Mouse (Mus musculus): ENCODE results near the gene Rln3. TPM values are rescaled to one million over a fixed set of nuclear protein-coding genes. Genes with fewer than 3 reads are reported as not detected.

Rln3 gene
- not detected in 2 replicates for total RNA-seq (2017)

- ATAC-seq (ENCODE audit: extremely low read depth, insufficient number of reproducible peaks, low FRiP score, poor library complexity, severe bottlenecking) = no peak
These were observed at the start of gene Rln3 for GRCm38 (mm10) chr8:84044900-84045299. Gene Rln3 (minus strand): TSS chr8:84045000.

GRCm38 (mm10) chr8:84090585-84090984 lies 45.8 kb upstream of the Rln3 start:
- ATAC-seq (ENCODE audit: extremely low read depth, insufficient number of reproducible peaks, low FRiP score, poor library complexity, severe bottlenecking) = no peak

GRCm38 (mm10) chr8:84089277-84089676 lies 44.5 kb upstream of the Rln3 start:
- no peak for ATAC-seq (ENCODE audit: extremely low read depth, insufficient number of reproducible peaks, low FRiP score, poor library complexity, severe bottlenecking)

- no peak for ATAC-seq (ENCODE audit: extremely low read depth, insufficient number of reproducible peaks, low FRiP score, poor library complexity, severe bottlenecking)
These were observed 43.0 kb upstream of the Rln3 start for GRCm38 (mm10) chr8:84087821-84088220.

- no peak for ATAC-seq (ENCODE audit: extremely low read depth, insufficient number of reproducible peaks, low FRiP score, poor library complexity, severe bottlenecking)
These were observed 42.4 kb upstream of the Rln3 start for GRCm38 (mm10) chr8:84087156-84087555.

- ATAC-seq (ENCODE audit: extremely low read depth, insufficient number of reproducible peaks, low FRiP score, poor library complexity, severe bottlenecking) = no peak
These were observed 39.7 kb upstream of the Rln3 start for GRCm38 (mm10) chr8:84084341-84085115.

GRCm38 (mm10) chr8:84083829-84084241 lies 39.0 kb upstream of the Rln3 start:
- no peak for ATAC-seq (ENCODE audit: extremely low read depth, insufficient number of reproducible peaks, low FRiP score, poor library complexity, severe bottlenecking)

GRCm38 (mm10) chr8:84079206-84079605 lies 34.4 kb upstream of the Rln3 start:
- no peak for ATAC-seq (ENCODE audit: extremely low read depth, insufficient number of reproducible peaks, low FRiP score, poor library complexity, severe bottlenecking)

- ATAC-seq (ENCODE audit: extremely low read depth, insufficient number of reproducible peaks, low FRiP score, poor library complexity, severe bottlenecking) = no peak
These were observed 32.0 kb upstream of the Rln3 start for GRCm38 (mm10) chr8:84076849-84077248.

- ATAC-seq (ENCODE audit: extremely low read depth, insufficient number of reproducible peaks, low FRiP score, poor library complexity, severe bottlenecking) = no peak
These were observed 31.6 kb upstream of the Rln3 start for GRCm38 (mm10) chr8:84076412-84076811.

- ATAC-seq (ENCODE audit: extremely low read depth, insufficient number of reproducible peaks, low FRiP score, poor library complexity, severe bottlenecking) = no peak
These were observed 28.6 kb upstream of the Rln3 start for GRCm38 (mm10) chr8:84073230-84073976.

GRCm38 (mm10) chr8:84072321-84072720 lies 27.5 kb upstream of the Rln3 start:
- ATAC-seq (ENCODE audit: extremely low read depth, insufficient number of reproducible peaks, low FRiP score, poor library complexity, severe bottlenecking) = no peak

- ATAC-seq (ENCODE audit: extremely low read depth, insufficient number of reproducible peaks, low FRiP score, poor library complexity, severe bottlenecking) = no peak
These were observed 27.1 kb upstream of the Rln3 start for GRCm38 (mm10) chr8:84071921-84072320.

- no peak for ATAC-seq (ENCODE audit: extremely low read depth, insufficient number of reproducible peaks, low FRiP score, poor library complexity, severe bottlenecking)
These were observed 25.9 kb upstream of the Rln3 start for GRCm38 (mm10) chr8:84070667-84071066.

- ATAC-seq (ENCODE audit: extremely low read depth, insufficient number of reproducible peaks, low FRiP score, poor library complexity, severe bottlenecking) = no peak
These were observed 25.4 kb upstream of the Rln3 start for GRCm38 (mm10) chr8:84070241-84070640.

- no peak for ATAC-seq (ENCODE audit: extremely low read depth, insufficient number of reproducible peaks, low FRiP score, poor library complexity, severe bottlenecking)
These were observed 24.9 kb upstream of the Rln3 start for GRCm38 (mm10) chr8:84069750-84070149.

- ATAC-seq (ENCODE audit: extremely low read depth, insufficient number of reproducible peaks, low FRiP score, poor library complexity, severe bottlenecking) = no peak
These were observed 24.4 kb upstream of the Rln3 start for GRCm38 (mm10) chr8:84069169-84069568.

- ATAC-seq (ENCODE audit: extremely low read depth, insufficient number of reproducible peaks, low FRiP score, poor library complexity, severe bottlenecking) = no peak
These were observed 23.7 kb upstream of the Rln3 start for GRCm38 (mm10) chr8:84068316-84069035.

GRCm38 (mm10) chr8:84067911-84068310 lies 23.1 kb upstream of the Rln3 start:
- ATAC-seq (ENCODE audit: extremely low read depth, insufficient number of reproducible peaks, low FRiP score, poor library complexity, severe bottlenecking) = no peak
